Mouse (Mus musculus): ENCODE measurements around the gene Fcgrt.

Gene Fcgrt

GRCm38 (mm10) chr7:45053931-45054510 is 49.6 kb downstream of the Fcgrt start:
- DNase-seq, result peak; percentile 96 to 99

- peak; percentile 66 to 85 for DNase-seq
Measured at GRCm38 (mm10) chr7:45053117-45053930, 50.3 kb downstream of the Fcgrt start.

GRCm38 (mm10) chr7:45052862-45053116 is 50.9 kb downstream of the Fcgrt start, which contains the start of gene Prr12:
Gene Prr12, minus strand, starts transcription at chr7:45052881.
- DNase-seq, result no peak

GRCm38 (mm10) chr7:45052181-45052861 is 51.3 kb downstream of the Fcgrt start:
- peak; percentile 32 to 68 for DNase-seq

- DNase-seq, result peak in 1 of 2 experiments; percentile 35
Measured at GRCm38 (mm10) chr7:45051601-45051974, 52.1 kb downstream of the Fcgrt start.

GRCm38 (mm10) chr7:45050945-45051600 is 52.6 kb downstream of the Fcgrt start:
- DNase-seq, result peak; percentile 79 to 88

- DNase-seq, result no peak
Measured at GRCm38 (mm10) chr7:45048923-45049657, 54.6 kb downstream of the Fcgrt start.

- peak in 1 of 2 experiments; percentile 37 for DNase-seq
Measured at GRCm38 (mm10) chr7:45048001-45048890, 55.4 kb downstream of the Fcgrt start.

- no peak for DNase-seq
Measured at GRCm38 (mm10) chr7:45047491-45047890, 56.2 kb downstream of the Fcgrt start.

GRCm38 (mm10) chr7:45046853-45047350 is 56.7 kb downstream of the Fcgrt start:
- DNase-seq, result no peak

GRCm38 (mm10) chr7:45045741-45046140 is 57.9 kb downstream of the Fcgrt start:
- no peak for DNase-seq

GRCm38 (mm10) chr7:45043307-45043706 is 60.3 kb downstream of the Fcgrt start:
- DNase-seq, result no peak

Data from kidney, postnatal 25 days (tissue).